Mouse (Mus musculus) heart, embryonic 12.5 days (tissue): ENCODE data around the gene Pla2g6. TPM values are rescaled to one million over a fixed set of nuclear protein-coding genes. Genes with fewer than 3 reads are reported as not detected.

Experiments used
- ATAC-seq: fragments of 200-750 bp; cut with Nextera tagmentation; 2 replicates; pipeline ENCODE4 v1.8.0; 2017; ENCODE audit warnings: moderate TSS enrichment, moderate library complexity; ENCODE audit not compliant: insufficient number of reproducible peaks, low FRiP score
- H3K27ac ChIP-seq: fragments of 300-500 bp; sonication (generic); 2 replicates; pipeline ENCODE4 v1.5.1; 2016; ENCODE audit warnings: mild to moderate bottlenecking, moderate library complexity; ENCODE audit not compliant: poor library complexity, severe bottlenecking
- H3K27me3 ChIP-seq: fragments of 300-500 bp; sonication (generic); replicated peaks from 2 replicates; pipeline ENCODE4 v1.6.1; 2016; ENCODE audit warnings: mild to moderate bottlenecking, moderate library complexity
- H3K36me3 ChIP-seq: fragments of 300-500 bp; sonication (generic); 2 replicates; pipeline ENCODE4 v1.6.1; 2016; ENCODE audit warnings: mild to moderate bottlenecking, moderate library complexity
- H3K4me1 ChIP-seq: fragments of 300-500 bp; sonication (generic); replicated peaks from 2 replicates; pipeline ENCODE4 v1.6.1; 2016; ENCODE audit warnings: mild to moderate bottlenecking
- H3K4me2 ChIP-seq: fragments of 300-500 bp; sonication (generic); 2 replicates; pipeline ENCODE4 v1.6.1; 2016; ENCODE audit warnings: mild to moderate bottlenecking, moderate library complexity
- H3K4me3 ChIP-seq: fragments of 300-500 bp; sonication (generic); 2 replicates; pipeline ENCODE4 v1.5.1; 2016; ENCODE audit warnings: mild to moderate bottlenecking
- H3K9ac ChIP-seq: fragments of 300-500 bp; sonication (generic); 2 replicates; pipeline ENCODE4 v1.6.1; 2016; ENCODE audit warnings: mild to moderate bottlenecking, moderate library complexity
- H3K9me3 ChIP-seq: fragments of 300-500 bp; sonication (generic); replicated peaks from 2 replicates; pipeline ENCODE4 v1.6.1; 2016; ENCODE audit warnings: mild to moderate bottlenecking, moderate library complexity
- WGBS: fragments of 180-500 bp; shearing (Covaris S2); methylation state at CpG from one replicate; pipeline ENCODE4 v1.1.7; 2016; 5-methylcytosine and 5-hydroxymethylcytosine counted together
- polyA plus RNA-seq: library from polyadenylated mRNA; unstranded; fragments of >200 nt; fragmentation: Nextera tagmentation; extraction: Ambion mirVana; gene quantifications from 2 replicates; pipeline ENCODE4 v1.2.1, GENCODE M21; 2016

Pla2g6 gene
- polyA plus RNA-seq, 1 experiment from 2014 or later, result 14.4 TPM

GRCm38 (mm10) chr15:79322281-79322990 lies 5.8 kb downstream of the Pla2g6 start:
- 0 out of 2 replicates have a peak, but pooled peaks cover 3% of the 10 kb centered on the region for H3K36me3 ChIP-seq
- H3K9me3 ChIP-seq, result no peaks in the 10 kb centered on the region
- peaks cover 56% of the 10 kb centered on the region for H3K4me1 ChIP-seq
- ATAC-seq, result no peak
- H3K4me3 ChIP-seq, result no peak overlapping the region
- 43% methylated on average over 11 of the region's 11 CpGs for WGBS
- no peaks in the 10 kb centered on the region for H3K27me3 ChIP-seq
- H3K4me2 ChIP-seq, result 0 out of 2 replicates have a peak overlapping the region, but pooled peaks have one; percentile 17
- peak overlapping the region; percentile 80 for H3K27ac ChIP-seq
- H3K9ac ChIP-seq, result no peak overlapping the region

- ATAC-seq, result no peak
- Histone ChIP-seq H3K4me3 (no peak overlapping the region), H3K4me1 (peaks cover 50% of the 10 kb centered on the region), H3K27me3 (no peaks in the 10 kb centered on the region), H3K9ac (no peak overlapping the region), H3K27ac (peak overlapping the region; percentile 80; the same call in 1 of the 2 replicates), H3K36me3 (0 out of 2 replicates have a peak, but pooled peaks cover 5% of the 10 kb centered on the region), H3K4me2 (no peak overlapping the region), H3K9me3 (no peaks in the 10 kb centered on the region)
- WGBS, result 31% methylated on average over 5 of the region's 5 CpGs
Measured at GRCm38 (mm10) chr15:79321733-79322190, 6.4 kb downstream of the Pla2g6 start.

- WGBS, result 56% methylated on average over 8 of the region's 8 CpGs
- Histone ChIP-seq H3K27ac (no peak overlapping the region), H3K9me3 (no peaks in the 10 kb centered on the region)
Measured at GRCm38 (mm10) chr15:79313848-79314369, 14.3 kb downstream of the Pla2g6 start.

GRCm38 (mm10) chr15:79307861-79308260 lies 20.3 kb downstream of the Pla2g6 start:
- Histone ChIP-seq H3K4me2 (no peak overlapping the region), H3K27ac (no peak overlapping the region), H3K4me1 (no peaks in the 10 kb centered on the region), H3K9me3 (no peaks in the 10 kb centered on the region), H3K9ac (no peak overlapping the region), H3K27me3 (no peaks in the 10 kb centered on the region), H3K4me3 (no peak overlapping the region), H3K36me3 (peaks cover 33% of the 10 kb centered on the region)
- ATAC-seq, result no peak
- 40% methylated on average over 4 of the region's 4 CpGs for WGBS

More at GRCm38 (mm10) chr15:79313848-79314369, 14.3 kb downstream of the Pla2g6 start:
- peaks cover 24% of the 10 kb centered on the region for H3K36me3 ChIP-seq
- no peak for ATAC-seq
- no peak overlapping the region for H3K4me2 ChIP-seq
- no peak overlapping the region for H3K9ac ChIP-seq
- H3K27me3 ChIP-seq, result no peaks in the 10 kb centered on the region
- no peak overlapping the region for H3K4me3 ChIP-seq
- H3K4me1 ChIP-seq, result 0 out of 2 replicates have a peak, but pooled peaks cover 3% of the 10 kb centered on the region

- no peak; the same call in 1 of the 2 replicates for ATAC-seq
- Histone ChIP-seq H3K27ac (no peak overlapping the region), H3K9ac (no peak overlapping the region), H3K27me3 (no peaks in the 10 kb centered on the region), H3K4me2 (no peak overlapping the region), H3K4me3 (no peak overlapping the region), H3K4me1 (no peaks in the 10 kb centered on the region), H3K9me3 (no peaks in the 10 kb centered on the region), H3K36me3 (peaks cover 23% of the 10 kb centered on the region)
- 67% methylated on average over 23 of the region's 23 CpGs for WGBS
Measured at GRCm38 (mm10) chr15:79306043-79306637, 22.1 kb downstream of the Pla2g6 start.

- Histone ChIP-seq H3K4me1 (no peaks in the 10 kb centered on the region), H3K27ac (no peak overlapping the region), H3K27me3 (no peaks in the 10 kb centered on the region), H3K9me3 (no peaks in the 10 kb centered on the region), H3K36me3 (peaks cover 24% of the 10 kb centered on the region), H3K9ac (no peak overlapping the region), H3K4me3 (no peak overlapping the region), H3K4me2 (no peak overlapping the region)
- 72% methylated on average over 4 of the region's 5 CpGs for WGBS
- no peak for ATAC-seq
Measured at GRCm38 (mm10) chr15:79304832-79305231, 23.4 kb downstream of the Pla2g6 start.

- H3K4me3 ChIP-seq, result no peak overlapping the region
- no peak overlapping the region for H3K9ac ChIP-seq
- peaks cover 27% of the 10 kb centered on the region for H3K36me3 ChIP-seq
- no peaks in the 10 kb centered on the region for H3K27me3 ChIP-seq
- H3K4me1 ChIP-seq, result no peaks in the 10 kb centered on the region
- no peaks in the 10 kb centered on the region for H3K9me3 ChIP-seq
- no peak for ATAC-seq
- WGBS, result 79% methylated on average over 8 of the region's 8 CpGs
- H3K27ac ChIP-seq, result no peak overlapping the region
- H3K4me2 ChIP-seq, result no peak overlapping the region
Measured at GRCm38 (mm10) chr15:79303725-79304124, 24.5 kb downstream of the Pla2g6 start.

GRCm38 (mm10) chr15:79299563-79300155 lies 28.5 kb downstream of the Pla2g6 start:
- 73% methylated on average over 2 of the region's 2 CpGs for WGBS
- no peaks in the 10 kb centered on the region for H3K27me3 ChIP-seq

GRCm38 (mm10) chr15:79298553-79298952 lies 29.6 kb downstream of the Pla2g6 start:
- Histone ChIP-seq H3K36me3 (peaks cover 15% of the 10 kb centered on the region), H3K4me3 (no peak overlapping the region), H3K4me2 (no peak overlapping the region), H3K4me1 (no peaks in the 10 kb centered on the region), H3K9me3 (no peaks in the 10 kb centered on the region), H3K27ac (no peak overlapping the region), H3K9ac (no peak overlapping the region), H3K27me3 (no peaks in the 10 kb centered on the region)
- no peak for ATAC-seq
- WGBS, result 89% methylated on average over 6 of the region's 6 CpGs

More at GRCm38 (mm10) chr15:79299563-79300155, 28.5 kb downstream of the Pla2g6 start:
- Histone ChIP-seq H3K9me3 (no peaks in the 10 kb centered on the region), H3K27ac (no peak overlapping the region), H3K9ac (no peak overlapping the region), H3K4me3 (no peak overlapping the region), H3K36me3 (peaks cover 18% of the 10 kb centered on the region), H3K4me2 (no peak overlapping the region), H3K4me1 (no peaks in the 10 kb centered on the region)
- ATAC-seq, result no peak

GRCm38 (mm10) chr15:79292779-79293178 lies 35.4 kb downstream of the Pla2g6 start:
- 83% methylated on average over 9 of the region's 9 CpGs for WGBS
- H3K27me3 ChIP-seq, result no peaks in the 10 kb centered on the region
- no peaks in the 10 kb centered on the region for H3K9me3 ChIP-seq

GRCm38 (mm10) chr15:79290340-79290739 lies 37.9 kb downstream of the Pla2g6 start:
- Histone ChIP-seq H3K27me3 (no peaks in the 10 kb centered on the region), H3K4me1 (no peaks in the 10 kb centered on the region), H3K27ac (no peak overlapping the region), H3K36me3 (peaks cover 23% of the 10 kb centered on the region), H3K4me2 (no peak overlapping the region), H3K9ac (no peak overlapping the region), H3K4me3 (no peak overlapping the region), H3K9me3 (no peaks in the 10 kb centered on the region)
- 82% methylated on average over 3 of the region's 3 CpGs for WGBS
- no peak for ATAC-seq

More at GRCm38 (mm10) chr15:79292779-79293178, 35.4 kb downstream of the Pla2g6 start:
- H3K27ac ChIP-seq, result no peak overlapping the region
- H3K4me1 ChIP-seq, result no peaks in the 10 kb centered on the region
- no peak overlapping the region for H3K9ac ChIP-seq
- no peak for ATAC-seq
- H3K4me2 ChIP-seq, result no peak overlapping the region
- no peak overlapping the region for H3K4me3 ChIP-seq
- peaks cover 9% of the 10 kb centered on the region for H3K36me3 ChIP-seq
